Mouse (Mus musculus) fibroblast of lung, adult 2 months (primary cell): ENCODE results near the gene March6.

Source experiments
- DNase-seq: peaks from one replicate; pipeline ENCODE4 v3.0.0-alpha.2; 2011; ENCODE audit warnings: low read depth

March6 gene

DNA sequence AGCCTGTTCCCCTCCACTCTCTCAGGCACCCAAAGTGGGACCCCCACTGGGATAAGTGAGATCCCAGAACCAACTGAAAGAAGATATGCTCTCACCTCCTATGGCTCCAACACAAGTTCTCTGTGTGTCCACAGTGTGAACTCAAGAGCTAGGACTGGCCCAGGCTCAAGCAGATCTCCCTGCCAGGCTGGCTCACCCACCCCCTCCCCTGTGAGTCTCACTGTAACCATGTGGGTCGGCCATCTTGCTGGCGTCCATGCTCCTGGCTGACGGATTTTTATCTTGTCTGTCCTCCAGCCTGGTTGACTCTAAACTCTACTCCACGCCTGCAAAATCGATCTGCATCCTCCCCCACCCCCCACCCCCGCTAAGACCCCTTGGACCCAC is 113.5 kb downstream of the March6 start:
- no peak for DNase-seq

GRCm38 (mm10) chr15:31415181-31415580 is 115.7 kb downstream of the March6 start:
- DNase-seq = no peak

DNA sequence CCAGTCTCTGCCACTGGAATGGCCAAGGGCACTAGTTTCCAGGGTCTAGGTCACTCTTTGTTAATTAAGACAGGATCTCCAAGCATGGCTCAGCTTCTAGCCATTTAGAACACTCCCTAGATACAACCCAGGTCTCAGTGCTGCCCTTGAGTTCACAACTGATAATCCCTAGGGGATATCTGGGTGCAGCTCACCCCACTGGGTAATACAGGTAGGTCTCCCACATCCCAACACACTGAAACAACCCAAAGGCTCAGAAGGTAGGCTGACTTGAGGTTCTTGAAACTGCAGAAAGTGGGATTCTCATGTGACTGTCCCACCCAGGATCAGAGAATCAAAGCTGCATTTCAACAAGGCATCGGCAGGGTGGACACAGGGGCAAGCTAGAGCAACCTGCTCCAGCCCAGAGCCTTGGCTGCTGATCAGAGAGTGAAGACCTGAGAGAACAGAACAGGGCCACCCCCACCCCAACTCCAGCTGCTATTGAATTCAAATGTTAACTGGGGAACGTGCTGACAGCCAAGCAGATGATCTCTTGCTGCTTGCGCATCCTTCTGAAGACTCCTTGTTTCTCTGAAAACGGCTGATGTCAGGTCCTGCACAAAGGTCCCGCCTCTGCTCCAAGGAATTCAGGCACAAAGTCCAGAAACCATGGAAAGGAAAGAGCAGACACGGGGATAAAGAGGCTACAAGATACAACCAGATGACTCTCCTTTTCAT is 116.5 kb downstream of the March6 start:
- DNase-seq = no peak

GRCm38 (mm10) chr15:31413662-31414061 is 117.2 kb downstream of the March6 start:
- no peak for DNase-seq

- DNase-seq = no peak
Observed at GRCm38 (mm10) chr15:31412933-31413332, 117.9 kb downstream of the March6 start.

DNA sequence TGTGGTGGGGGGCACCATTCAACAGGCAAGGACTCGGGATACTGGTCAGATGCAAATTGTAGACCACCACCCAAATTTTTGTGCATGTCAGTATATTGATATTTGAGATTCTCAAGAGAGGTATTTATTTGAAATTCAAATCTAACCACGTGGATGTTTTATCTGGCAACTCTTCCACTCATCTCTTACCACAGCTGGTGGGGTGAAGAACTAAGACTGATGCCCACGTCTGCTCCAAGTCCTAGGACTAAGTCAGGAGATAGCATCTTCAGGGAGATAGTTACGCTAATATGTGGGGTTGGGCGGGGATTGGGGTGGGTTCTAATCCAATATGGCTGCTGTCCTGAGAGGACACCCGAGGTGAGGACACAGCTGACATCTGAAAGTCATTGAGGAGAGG is 118.4 kb downstream of the March6 start:
- DNase-seq = no peak

GRCm38 (mm10) chr15:31407490-31407889 is 123.4 kb downstream of the March6 start:
- no peak for DNase-seq

DNA sequence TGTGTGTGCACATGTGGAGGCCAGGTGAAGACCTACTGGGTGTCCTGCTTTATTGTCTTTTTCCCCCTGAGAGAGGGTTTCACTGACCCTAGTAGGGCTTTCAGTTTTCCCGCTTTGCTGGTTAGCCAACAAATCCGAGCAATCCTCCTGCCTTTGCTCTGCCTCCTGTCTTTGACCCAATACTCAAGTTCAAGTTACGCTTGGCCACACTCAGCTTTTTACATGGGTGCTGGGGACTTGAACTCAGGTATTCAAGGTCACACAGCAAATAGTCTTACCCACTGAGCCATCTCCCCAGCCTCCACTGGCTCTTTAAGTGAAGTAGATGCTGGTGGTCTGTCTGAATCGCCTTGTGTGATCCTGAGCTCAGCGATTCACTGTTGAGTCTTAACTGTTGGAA is 124.0 kb downstream of the March6 start:
- DNase-seq = no peak
